Mouse (Mus musculus): ENCODE results near the gene Prkn. TPM values are rescaled to one million over a fixed set of nuclear protein-coding genes. Genes with fewer than 3 reads are reported as not detected.

The Prkn gene
- polyA plus RNA-seq, 1 experiment from 2014 or later = 2.2 TPM

DNA sequence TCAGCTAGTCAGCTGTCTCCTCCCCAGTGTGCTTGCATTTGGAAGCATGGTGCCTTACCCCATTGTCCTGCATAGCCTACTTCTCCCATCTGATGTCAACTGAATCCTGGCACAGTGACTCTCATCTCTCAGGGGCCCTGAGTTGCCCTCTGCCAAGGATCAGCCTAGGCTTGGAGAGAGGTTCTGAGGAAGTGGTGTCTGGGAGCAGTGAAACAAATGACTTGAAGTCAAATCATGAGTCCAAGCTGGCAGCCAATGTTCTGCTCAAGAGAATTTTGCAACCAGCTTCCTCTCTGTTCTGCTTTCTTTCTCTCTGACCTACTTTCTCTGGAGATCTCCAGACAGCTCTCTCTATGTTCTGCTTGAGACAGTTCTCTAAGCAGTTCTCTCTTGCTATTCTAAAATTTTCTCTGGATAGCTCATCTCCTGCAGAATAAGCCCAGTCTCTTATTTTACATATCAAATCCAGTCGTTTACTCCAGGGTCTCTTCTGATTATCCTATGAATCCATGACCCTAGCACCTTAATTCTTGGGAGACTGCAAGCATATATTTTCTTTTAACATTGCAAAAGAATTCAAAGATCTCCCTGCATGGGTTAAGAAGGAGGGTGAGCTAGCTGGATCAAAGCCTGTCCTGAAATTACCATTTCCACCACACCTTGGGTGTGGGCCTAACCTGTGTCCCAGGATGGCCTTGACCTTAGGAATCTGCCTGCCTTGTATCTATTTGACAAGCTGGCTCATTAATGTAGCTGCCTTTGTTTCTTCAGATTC lies 512.8 kb downstream of the Prkn start:
- no peaks in the 10 kb centered on the region for H3K27me3 ChIP-seq (ENCODE audit: control insufficient read depth, insufficient read depth, low read length)
- WGBS = 36% methylated on average over 1 of the region's 1 CpGs

GRCm38 (mm10) chr17:11353553-11353945 lies 513.4 kb downstream of the Prkn start:
- Histone ChIP-seq H3K4me1 (ENCODE audit: control insufficient read depth, insufficient read depth, low read length) (no peaks in the 10 kb centered on the region), H3K9me3 (replicated peaks; ENCODE audit: control insufficient read depth, low read length) (no peaks in the 10 kb centered on the region), H3K9ac (ENCODE audit: low read length) (no peak overlapping the region), H3K4me2 (ENCODE audit: low read depth, low read length) (no peak overlapping the region), H3K36me3 (ENCODE audit: control insufficient read depth, insufficient read depth, low read length) (no peaks in the 10 kb centered on the region), H3K4me3 (replicated peaks; ENCODE audit: low read length) (no peak overlapping the region), H3K27me3 (ENCODE audit: control insufficient read depth, insufficient read depth, low read length) (no peaks in the 10 kb centered on the region), H3K27ac (ENCODE audit: low read length) (no peak overlapping the region)
- WGBS = 70% methylated on average over 4 of the region's 4 CpGs
- no peak for ATAC-seq (ENCODE audit: insufficient read depth, low FRiP score)

More for the DNA sequence above, 512.8 kb downstream of the Prkn start:
- Histone ChIP-seq H3K9ac (ENCODE audit: low read length) (no peak overlapping the region), H3K4me2 (ENCODE audit: low read depth, low read length) (no peak overlapping the region), H3K36me3 (ENCODE audit: control insufficient read depth, insufficient read depth, low read length) (no peaks in the 10 kb centered on the region), H3K4me3 (replicated peaks; ENCODE audit: low read length) (no peak overlapping the region), H3K9me3 (replicated peaks; ENCODE audit: control insufficient read depth, low read length) (no peaks in the 10 kb centered on the region), H3K4me1 (ENCODE audit: control insufficient read depth, insufficient read depth, low read length) (no peaks in the 10 kb centered on the region), H3K27ac (ENCODE audit: low read length) (no peak overlapping the region)
- ATAC-seq (ENCODE audit: insufficient read depth, low FRiP score) = no peak

DNA sequence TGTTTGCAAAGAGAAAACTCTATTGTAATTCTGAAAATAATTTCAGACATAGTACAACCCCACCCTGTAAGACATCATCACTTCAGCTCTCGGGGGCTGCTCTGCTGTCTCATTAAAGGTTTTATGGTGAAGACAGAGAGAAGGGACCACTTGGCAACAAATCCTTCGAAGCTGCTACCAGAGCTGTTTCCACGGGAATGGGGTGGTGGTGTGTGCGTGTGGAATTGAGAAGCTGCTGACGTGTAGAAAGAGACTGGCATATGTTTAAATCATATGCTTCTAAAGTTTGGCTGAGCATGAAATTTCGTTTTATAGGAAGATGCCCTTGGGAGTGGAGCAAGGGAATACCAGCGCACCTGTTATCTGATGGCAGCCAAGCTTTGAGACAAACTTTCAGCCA lies 514.2 kb downstream of the Prkn start:
- no peaks in the 10 kb centered on the region for H3K4me1 ChIP-seq (ENCODE audit: control insufficient read depth, insufficient read depth, low read length)
- no peak overlapping the region for H3K9ac ChIP-seq (ENCODE audit: low read length)
- WGBS = 78% methylated on average over 7 of the region's 7 CpGs
- no peak for ATAC-seq (ENCODE audit: insufficient read depth, low FRiP score)
- no peaks in the 10 kb centered on the region for H3K36me3 ChIP-seq (ENCODE audit: control insufficient read depth, insufficient read depth, low read length)
- H3K9me3 ChIP-seq (replicated peaks; ENCODE audit: control insufficient read depth, low read length) = no peaks in the 10 kb centered on the region
- H3K4me2 ChIP-seq (ENCODE audit: low read depth, low read length) = no peak overlapping the region
- H3K27me3 ChIP-seq (ENCODE audit: control insufficient read depth, insufficient read depth, low read length) = no peaks in the 10 kb centered on the region
- no peak overlapping the region for H3K27ac ChIP-seq (ENCODE audit: low read length)
- H3K4me3 ChIP-seq (replicated peaks; ENCODE audit: low read length) = no peak overlapping the region

DNA sequence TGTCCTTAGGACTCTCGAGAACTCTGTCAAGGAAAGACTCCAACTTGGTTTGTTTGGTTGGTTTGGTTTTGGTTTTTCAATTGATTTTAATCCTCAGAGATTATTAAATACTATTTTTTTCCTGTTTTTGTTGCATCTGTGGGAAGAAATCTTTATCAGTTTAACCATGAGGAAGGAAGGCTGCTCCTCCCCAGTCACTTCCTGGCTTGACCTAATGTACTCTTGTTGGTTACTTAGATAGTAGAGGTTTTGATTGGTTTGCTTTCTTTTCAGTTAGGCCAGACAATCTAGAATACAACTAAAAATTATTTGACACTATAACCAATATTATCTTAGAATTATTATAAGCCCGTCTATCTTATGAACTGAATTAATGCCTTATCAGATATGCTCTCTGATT lies 535.3 kb downstream of the Prkn start:
- Histone ChIP-seq H3K4me2 (ENCODE audit: low read depth, low read length) (no peak overlapping the region), H3K27ac (ENCODE audit: low read length) (no peak overlapping the region), H3K9ac (ENCODE audit: low read length) (no peak overlapping the region), H3K4me1 (ENCODE audit: control insufficient read depth, insufficient read depth, low read length) (no peaks in the 10 kb centered on the region), H3K9me3 (replicated peaks; ENCODE audit: control insufficient read depth, low read length) (no peaks in the 10 kb centered on the region), H3K4me3 (replicated peaks; ENCODE audit: low read length) (no peak overlapping the region), H3K27me3 (ENCODE audit: control insufficient read depth, insufficient read depth, low read length) (no peaks in the 10 kb centered on the region), H3K36me3 (ENCODE audit: control insufficient read depth, insufficient read depth, low read length) (no peaks in the 10 kb centered on the region)
- ATAC-seq (ENCODE audit: insufficient read depth, low FRiP score) = no peak
- whole genome bisulfite sequencing = 75% methylated on average over 2 of the region's 2 CpGs

GRCm38 (mm10) chr17:11383364-11383962 lies 543.3 kb downstream of the Prkn start:
- Histone ChIP-seq H3K4me3 (replicated peaks; ENCODE audit: low read length) (no peak overlapping the region), H3K27me3 (ENCODE audit: control insufficient read depth, insufficient read depth, low read length) (no peaks in the 10 kb centered on the region), H3K9ac (ENCODE audit: low read length) (no peak overlapping the region), H3K4me2 (ENCODE audit: low read depth, low read length) (no peak overlapping the region), H3K9me3 (replicated peaks; ENCODE audit: control insufficient read depth, low read length) (no peaks in the 10 kb centered on the region), H3K4me1 (ENCODE audit: control insufficient read depth, insufficient read depth, low read length) (no peaks in the 10 kb centered on the region), H3K36me3 (ENCODE audit: control insufficient read depth, insufficient read depth, low read length) (no peaks in the 10 kb centered on the region), H3K27ac (ENCODE audit: low read length) (no peak overlapping the region)
- 77% methylated on average over 8 of the region's 8 CpGs for WGBS
- ATAC-seq (ENCODE audit: insufficient read depth, low FRiP score) = no peak

DNA sequence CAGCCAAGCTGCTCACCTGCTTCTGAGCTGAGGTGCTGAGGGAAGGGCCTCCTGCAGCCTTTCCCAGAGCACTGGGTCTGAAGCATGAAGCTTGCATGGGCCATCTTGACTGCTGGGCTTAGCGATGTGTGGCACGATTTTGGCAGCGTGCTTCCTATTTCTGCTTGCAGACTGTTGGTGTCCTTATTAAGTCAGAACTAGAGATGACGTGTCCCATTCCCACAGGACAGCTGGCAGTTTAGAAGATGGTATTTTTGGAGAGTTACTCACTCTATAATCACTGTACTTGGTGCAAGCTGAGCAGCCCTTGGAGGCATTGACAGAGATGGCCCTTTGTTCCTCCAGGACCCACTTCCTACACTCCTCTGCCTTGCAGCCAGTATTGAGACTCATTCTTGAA lies 545.1 kb downstream of the Prkn start:
- ATAC-seq (ENCODE audit: insufficient read depth, low FRiP score) = no peak
- no peak overlapping the region for H3K9ac ChIP-seq (ENCODE audit: low read length)
- 86% methylated on average over 4 of the region's 4 CpGs for WGBS
- no peak overlapping the region for H3K4me3 ChIP-seq (replicated peaks; ENCODE audit: low read length)
- no peak overlapping the region for H3K27ac ChIP-seq (ENCODE audit: low read length)
- H3K4me2 ChIP-seq (ENCODE audit: low read depth, low read length) = no peak overlapping the region
- H3K27me3 ChIP-seq (ENCODE audit: control insufficient read depth, insufficient read depth, low read length) = no peaks in the 10 kb centered on the region
- H3K36me3 ChIP-seq (ENCODE audit: control insufficient read depth, insufficient read depth, low read length) = no peaks in the 10 kb centered on the region
- 0 out of 2 replicates have a peak, but pooled peaks cover under 1% of the 10 kb centered on the region for H3K9me3 ChIP-seq (replicated peaks; ENCODE audit: control insufficient read depth, low read length)
- H3K4me1 ChIP-seq (ENCODE audit: control insufficient read depth, insufficient read depth, low read length) = no peaks in the 10 kb centered on the region

GRCm38 (mm10) chr17:11392622-11393294 lies 552.6 kb downstream of the Prkn start:
- no peaks in the 10 kb centered on the region for H3K36me3 ChIP-seq (ENCODE audit: control insufficient read depth, insufficient read depth, low read length)
- no peak overlapping the region for H3K4me2 ChIP-seq (ENCODE audit: low read depth, low read length)
- H3K9ac ChIP-seq (ENCODE audit: low read length) = no peak overlapping the region
- WGBS = 43% methylated on average over 11 of the region's 11 CpGs
- no peak for ATAC-seq (ENCODE audit: insufficient read depth, low FRiP score)
- no peak overlapping the region for H3K27ac ChIP-seq (ENCODE audit: low read length)
- 0 out of 2 replicates have a peak, but pooled peaks cover 3% of the 10 kb centered on the region for H3K9me3 ChIP-seq (replicated peaks; ENCODE audit: control insufficient read depth, low read length)
- no peaks in the 10 kb centered on the region for H3K27me3 ChIP-seq (ENCODE audit: control insufficient read depth, insufficient read depth, low read length)
- H3K4me1 ChIP-seq (ENCODE audit: control insufficient read depth, insufficient read depth, low read length) = no peaks in the 10 kb centered on the region
- no peak overlapping the region for H3K4me3 ChIP-seq (replicated peaks; ENCODE audit: low read length)

GRCm38 (mm10) chr17:11394607-11395006 lies 554.4 kb downstream of the Prkn start:
- Histone ChIP-seq H3K27me3 (ENCODE audit: control insufficient read depth, insufficient read depth, low read length) (no peaks in the 10 kb centered on the region), H3K36me3 (ENCODE audit: control insufficient read depth, insufficient read depth, low read length) (no peaks in the 10 kb centered on the region), H3K27ac (ENCODE audit: low read length) (no peak overlapping the region), H3K4me3 (replicated peaks; ENCODE audit: low read length) (no peak overlapping the region), H3K4me1 (ENCODE audit: control insufficient read depth, insufficient read depth, low read length) (no peaks in the 10 kb centered on the region), H3K9ac (ENCODE audit: low read length) (no peak overlapping the region), H3K9me3 (replicated peaks; ENCODE audit: control insufficient read depth, low read length) (0 out of 2 replicates have a peak, but pooled peaks cover 3% of the 10 kb centered on the region), H3K4me2 (ENCODE audit: low read depth, low read length) (no peak overlapping the region)
- 86% methylated on average over 6 of the region's 6 CpGs for WGBS
- no peak for ATAC-seq (ENCODE audit: insufficient read depth, low FRiP score)

- H3K4me2 ChIP-seq (ENCODE audit: low read depth, low read length) = no peak overlapping the region
- H3K9me3 ChIP-seq (replicated peaks; ENCODE audit: control insufficient read depth, low read length) = no peaks in the 10 kb centered on the region
- no peak overlapping the region for H3K9ac ChIP-seq (ENCODE audit: low read length)
- H3K4me1 ChIP-seq (ENCODE audit: control insufficient read depth, insufficient read depth, low read length) = no peaks in the 10 kb centered on the region
- ATAC-seq (ENCODE audit: insufficient read depth, low FRiP score) = no peak
- H3K27ac ChIP-seq (ENCODE audit: low read length) = no peak overlapping the region
- H3K27me3 ChIP-seq (ENCODE audit: control insufficient read depth, insufficient read depth, low read length) = no peaks in the 10 kb centered on the region
- WGBS = 91% methylated on average over 4 of the region's 4 CpGs
- H3K36me3 ChIP-seq (ENCODE audit: control insufficient read depth, insufficient read depth, low read length) = no peaks in the 10 kb centered on the region
- H3K4me3 ChIP-seq (replicated peaks; ENCODE audit: low read length) = no peak overlapping the region
Measured at GRCm38 (mm10) chr17:11397678-11398077, 557.5 kb downstream of the Prkn start.

Measured in stomach, embryonic 16.5 days (tissue).